Mouse (Mus musculus) myocyte (in vitro differentiated cells): ENCODE measurements around the gene Odf4. TPM values are rescaled to one million over a fixed set of nuclear protein-coding genes. Genes with fewer than 3 reads are reported as not detected.

ENCODE experiments used
- H3K27me3 ChIP-seq: one replicate; pipeline ENCODE4 v1.6.1; 2011; ENCODE audit not compliant: control insufficient read depth, insufficient read depth, insufficient read length
- H3K36me3 ChIP-seq: one replicate; pipeline ENCODE4 v1.6.1; 2011; ENCODE audit not compliant: control insufficient read depth, insufficient read depth
- H3K4me2 ChIP-seq: one replicate; pipeline ENCODE4 v1.6.1; 2011; ENCODE audit warnings: low read depth, control low read depth
- H3K4me3 ChIP-seq: one replicate; pipeline ENCODE4 v1.5.1; 2011; ENCODE audit warnings: mild to moderate bottlenecking, control low read depth, moderate library complexity
- H3K79me2 ChIP-seq: one replicate; pipeline ENCODE4 v1.6.1; 2011; ENCODE audit not compliant: control insufficient read depth, insufficient read depth
- H3ac ChIP-seq: one replicate; pipeline ENCODE4 v1.6.1; 2011; ENCODE audit not compliant: control insufficient read depth, insufficient read length
- CEBPB ChIP-seq: IDR thresholded peaks from 2 replicates; pipeline ENCODE4 v1.6.1; 2011; ENCODE audit warnings: mild to moderate bottlenecking, moderate library complexity; ENCODE audit not compliant: poor library complexity, insufficient read depth, severe bottlenecking
- E2F4 ChIP-seq: IDR thresholded peaks from one replicate; pipeline ENCODE4 v1.6.1; 2011; ENCODE audit warnings: mild to moderate bottlenecking, control low read depth, moderate library complexity; ENCODE audit not compliant: insufficient read depth
- MAX ChIP-seq: IDR thresholded peaks from one replicate; pipeline ENCODE4 v1.6.1; 2011; ENCODE audit warnings: low read depth, mild to moderate bottlenecking, control low read depth
- MYOD1 ChIP-seq, 3 experiments: IDR thresholded peaks; one replicate each; pipeline ENCODE4 v1.6.1; 2011; ENCODE audit warnings: control low read depth in 2 of 3, low read depth in 2 of 3, mild to moderate bottlenecking in 2 of 3, moderate library complexity in 1 of 3; ENCODE audit not compliant: insufficient read length in 2 of 3, control insufficient read depth in 1 of 3
- MYOG ChIP-seq, 3 experiments: IDR thresholded peaks; one replicate each; pipeline ENCODE4 v1.6.1; 2011; ENCODE audit warnings: control low read depth in 2 of 3, low read depth in 2 of 3, mild to moderate bottlenecking in 2 of 3; ENCODE audit not compliant: insufficient read length in 2 of 3, control insufficient read depth in 1 of 3, insufficient read depth in 1 of 3
- POLR2A ChIP-seq: IDR thresholded peaks from one replicate; pipeline ENCODE4 v1.6.1; 2011; ENCODE audit warnings: low read depth, mild to moderate bottlenecking, control low read depth, moderate library complexity; ENCODE audit not compliant: insufficient read length
- POLR2AphosphoS2 ChIP-seq: IDR thresholded peaks from one replicate; pipeline ENCODE4 v1.6.1; 2011; ENCODE audit warnings: low read depth, control low read depth; ENCODE audit not compliant: insufficient read length
- REST ChIP-seq: IDR thresholded peaks from one replicate; pipeline ENCODE4 v1.6.1; 2011; ENCODE audit warnings: mild to moderate bottlenecking, control low read depth, moderate library complexity; ENCODE audit not compliant: insufficient read depth, insufficient read length
- SRF ChIP-seq: IDR thresholded peaks from one replicate; pipeline ENCODE4 v1.6.1; 2011; ENCODE audit warnings: low read depth; ENCODE audit not compliant: control insufficient read depth, insufficient read length
- TCF12 ChIP-seq: IDR thresholded peaks from one replicate; pipeline ENCODE4 v1.6.1; 2011; ENCODE audit warnings: mild to moderate bottlenecking, control low read depth; ENCODE audit not compliant: poor library complexity, insufficient read depth, severe bottlenecking
- TCF3 ChIP-seq: IDR thresholded peaks from one replicate; pipeline ENCODE4 v1.6.1; 2011; ENCODE audit warnings: low read depth, control low read depth; ENCODE audit not compliant: insufficient read length
- USF1 ChIP-seq: IDR thresholded peaks from one replicate; pipeline ENCODE4 v1.6.1; 2011; ENCODE audit warnings: low read depth, mild to moderate bottlenecking, control low read depth, moderate library complexity
- polyA plus RNA-seq: library from polyadenylated mRNA; unstranded; fragments of >200 nt; fragmentation: generic; extraction: Trizol; gene quantifications from one replicate; pipeline ENCODE4 v1.2.1, GENCODE M21; 2012; ENCODE audit warnings: missing spikeins

Gene Odf4
- polyA plus RNA-seq, 1 experiment, result not detected

DNA sequence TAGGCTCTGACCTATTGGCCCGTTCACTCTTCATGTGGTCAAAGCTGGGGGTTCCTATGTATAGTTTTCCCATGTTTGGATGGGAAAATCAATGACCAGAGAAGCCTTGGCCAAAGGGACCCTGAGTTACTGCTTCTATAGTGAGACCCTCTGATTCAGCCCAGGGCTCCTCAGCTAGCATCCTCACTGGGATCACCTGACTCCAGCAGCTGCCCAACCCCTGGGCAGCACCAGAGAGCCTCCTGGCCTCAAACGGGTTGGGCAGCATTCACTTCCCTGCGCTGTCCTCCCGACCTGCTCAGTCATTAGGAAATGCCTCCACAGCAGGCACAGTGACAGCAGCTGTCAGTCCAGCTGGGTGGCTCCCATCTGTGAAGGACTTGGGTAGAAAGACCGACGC is 38.6 kb downstream of the Odf4 start, which contains the start of gene Rnf222:
Gene Rnf222 (plus strand): TSS at position 301 of the 400 bp plus-strand sequence.
- H3K4me2 ChIP-seq, result no peak within 1 kb of the TSS
- no peak for TF ChIP-seq POLR2AphosphoS2
- no peak for TF ChIP-seq CEBPB
- TF ChIP-seq TCF3, result no peak
- peaks cover 25% of the 10 kb centered on the region for H3K27me3 ChIP-seq
- no peak within 1 kb of the TSS for H3K4me3 ChIP-seq
- no peaks in the 10 kb centered on the region for H3K36me3 ChIP-seq
- no peaks in the 10 kb centered on the region for H3K79me2 ChIP-seq
- H3ac ChIP-seq, result no peak within 1 kb of the TSS

DNA sequence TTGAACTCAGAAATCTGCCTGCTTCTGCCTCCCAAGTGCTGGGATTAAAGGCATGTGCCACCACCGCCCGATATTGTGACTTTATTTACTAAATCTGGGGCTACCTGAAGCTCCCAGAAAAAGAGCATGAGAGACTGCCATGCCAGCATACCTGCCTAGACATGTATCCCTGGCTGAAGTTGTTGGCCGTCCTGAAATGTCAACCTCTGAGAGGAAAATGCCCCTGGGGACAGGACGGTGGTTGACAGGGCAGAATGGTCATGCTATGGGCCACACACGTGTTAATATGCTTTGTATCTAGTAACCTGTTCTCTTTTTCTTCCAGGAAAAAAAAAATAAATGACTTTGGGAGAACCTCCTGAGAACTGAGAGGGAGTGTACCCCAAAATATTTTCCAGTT is 40.8 kb downstream of the Odf4 start:
- Histone ChIP-seq H3K4me3 (no peak overlapping the region), H3K4me2 (no peak overlapping the region), H3K27me3 (peaks cover 21% of the 10 kb centered on the region), H3ac (no peak overlapping the region), H3K79me2 (no peaks in the 10 kb centered on the region), H3K36me3 (no peaks in the 10 kb centered on the region)
- TF ChIP-seq SRF (no peak), TCF12 (no peak), POLR2AphosphoS2 (no peak), CEBPB (no peak), E2F4 (no peak), MAX (no peak), POLR2A (no peak), MYOG (IDR thresholded peaks at IDR 0.05; ENCODE audit: control insufficient read depth in 1 of 3, insufficient read depth in 1 of 3, insufficient read length in 2 of 3, low read depth in 2 of 3) (no peak), USF1 (no peak), REST (no peak), TCF3 (no peak)

DNA sequence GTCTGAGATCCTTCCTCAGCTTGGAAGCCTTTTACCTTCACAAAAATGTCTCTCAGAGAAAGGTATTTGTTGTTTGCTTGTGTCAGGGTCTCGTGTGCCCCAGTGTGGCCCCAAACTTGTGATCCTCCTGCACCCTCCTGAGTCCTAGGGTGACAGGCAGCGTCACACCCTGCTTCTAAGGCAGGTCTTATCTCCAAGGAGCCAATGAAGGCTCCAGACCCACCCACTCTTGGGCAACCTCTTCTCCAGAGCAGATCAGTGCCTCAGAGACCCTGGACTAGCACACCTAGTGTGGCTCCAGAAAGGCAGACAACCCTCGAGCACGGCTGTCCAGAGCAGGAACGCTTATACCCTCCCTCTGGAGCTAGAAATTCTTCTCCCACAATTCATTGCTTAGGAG is 42.5 kb downstream of the Odf4 start:
- H3K27me3 ChIP-seq, result peaks cover 21% of the 10 kb centered on the region
- H3K79me2 ChIP-seq, result no peaks in the 10 kb centered on the region
- H3ac ChIP-seq, result no peak overlapping the region
- no peaks in the 10 kb centered on the region for H3K36me3 ChIP-seq
- TF ChIP-seq USF1 (no peak), POLR2A (no peak), MYOD1 (IDR thresholded peaks at IDR 0.05; ENCODE audit: control insufficient read depth in 1 of 3, insufficient read length in 2 of 3, low read depth in 2 of 3) (no peak), MYOG (IDR thresholded peaks at IDR 0.05; ENCODE audit: control insufficient read depth in 1 of 3, insufficient read depth in 1 of 3, insufficient read length in 2 of 3, low read depth in 2 of 3) (no peak), MAX (no peak), E2F4 (no peak), CEBPB (no peak), POLR2AphosphoS2 (no peak), TCF3 (no peak)
- no peak overlapping the region for H3K4me2 ChIP-seq
- no peak overlapping the region for H3K4me3 ChIP-seq

DNA sequence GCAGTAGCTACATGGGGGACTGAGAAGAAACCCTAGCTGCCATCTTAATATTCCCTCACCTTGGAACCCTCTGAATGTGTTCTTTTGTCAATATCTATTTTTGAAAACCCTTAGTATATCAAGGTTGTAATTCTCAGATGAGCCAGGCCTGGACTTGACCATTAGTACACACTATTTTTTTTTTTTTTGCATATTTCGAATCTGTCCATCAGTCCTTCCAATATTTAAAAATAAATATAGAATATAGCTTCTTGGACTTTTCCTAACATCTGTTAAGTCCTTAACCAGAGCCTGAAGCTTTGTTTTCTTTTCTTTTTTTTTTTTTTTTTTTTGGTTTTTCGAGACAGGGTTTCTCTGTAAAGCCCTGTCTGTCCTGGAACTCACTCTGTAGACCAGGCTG is 43.0 kb downstream of the Odf4 start:
- no peak overlapping the region for H3ac ChIP-seq
- no peak overlapping the region for H3K4me3 ChIP-seq
- peaks cover 24% of the 10 kb centered on the region for H3K27me3 ChIP-seq
- no peaks in the 10 kb centered on the region for H3K36me3 ChIP-seq
- TF ChIP-seq TCF12 (no peak), USF1 (no peak), TCF3 (no peak)
- H3K4me2 ChIP-seq, result no peak overlapping the region
- no peaks in the 10 kb centered on the region for H3K79me2 ChIP-seq

DNA sequence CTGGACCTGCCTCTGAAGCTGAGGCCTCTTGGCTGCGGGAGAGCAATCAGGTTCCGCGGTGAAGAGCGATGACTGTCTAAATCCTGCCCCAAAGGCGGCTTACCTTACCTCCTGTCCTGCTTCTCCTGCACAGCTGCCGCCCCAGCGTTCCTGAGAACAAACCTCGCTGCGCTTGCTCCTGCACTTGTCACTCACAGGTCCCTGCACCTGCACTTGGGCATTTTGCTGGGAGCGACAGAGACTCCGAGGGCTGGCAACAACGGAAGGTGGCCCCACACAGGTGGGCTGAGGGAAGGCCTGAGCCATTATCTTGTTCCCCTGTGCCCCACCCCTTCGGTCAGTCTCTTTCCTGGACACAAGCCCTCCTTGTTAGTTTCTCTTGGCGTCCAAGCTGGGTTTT is 44.8 kb downstream of the Odf4 start:
- H3K4me3 ChIP-seq, result no peak overlapping the region
- no peaks in the 10 kb centered on the region for H3K79me2 ChIP-seq
- peaks cover 18% of the 10 kb centered on the region for H3K27me3 ChIP-seq
- no peak overlapping the region for H3K4me2 ChIP-seq
- H3K36me3 ChIP-seq, result no peaks in the 10 kb centered on the region
- TF ChIP-seq MYOG (IDR thresholded peaks at IDR 0.05; ENCODE audit: control insufficient read depth in 1 of 3, insufficient read depth in 1 of 3, insufficient read length in 2 of 3, low read depth in 2 of 3) (no peak), CEBPB (no peak), TCF12 (no peak)
- H3ac ChIP-seq, result no peak overlapping the region

DNA sequence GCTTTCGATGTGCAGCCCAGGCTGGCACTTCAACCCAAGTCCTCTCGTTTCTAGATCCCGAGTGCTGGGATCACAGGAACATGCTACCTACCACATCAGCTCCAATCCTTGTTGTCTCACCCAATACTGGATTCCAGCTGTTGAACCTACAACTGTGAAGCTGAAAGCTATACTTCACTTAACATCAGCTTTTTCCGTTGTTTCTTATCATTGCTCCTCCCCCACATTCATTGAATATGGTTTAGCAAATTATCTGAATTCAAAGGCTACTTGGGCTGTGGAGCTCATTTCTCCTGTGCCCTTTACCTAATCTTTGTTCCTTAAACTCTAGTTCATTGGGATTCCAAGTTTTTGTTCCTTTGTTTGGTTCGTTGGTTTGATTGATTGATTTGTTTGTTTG is 48.1 kb downstream of the Odf4 start:
- H3ac ChIP-seq, result no peak overlapping the region

More for the DNA sequence above, 48.1 kb downstream of the Odf4 start:
- Histone ChIP-seq H3K27me3 (peaks cover 18% of the 10 kb centered on the region), H3K36me3 (no peaks in the 10 kb centered on the region), H3K79me2 (no peaks in the 10 kb centered on the region), H3K4me3 (no peak overlapping the region), H3K4me2 (no peak overlapping the region)
- TF ChIP-seq CEBPB, result no peak
- no peak for TF ChIP-seq MYOD1 (IDR thresholded peaks at IDR 0.05; ENCODE audit: control insufficient read depth in 1 of 3, insufficient read length in 2 of 3, low read depth in 2 of 3)
- no peak for TF ChIP-seq TCF3
- no peak for TF ChIP-seq POLR2A
